Mouse (Mus musculus) spleen, adult 2 months (tissue): ENCODE measurements at regions not wholly inside any gene's neighbourhood (a gene's known extent, or its start where the extent isn't known, plus 50 kb on each side); places are given as distances from the start of the nearest gene placed in this dataset.

ENCODE experiments used
- CTCF ChIP-seq: fragments of 200-500 bp; IDR thresholded peaks from 2 replicates; pipeline ENCODE4 v1.5.1; 2011; ENCODE audit warnings: mild to moderate bottlenecking, inconsistent platforms; ENCODE audit not compliant: insufficient read depth, insufficient read length, insufficient replicate concordance; ENCODE audit errors: extremely low read depth
- POLR2A ChIP-seq: fragments of 200-500 bp; IDR thresholded peaks from 2 replicates; pipeline ENCODE4 v1.6.1; 2011; ENCODE audit warnings: low read depth, low read length, inconsistent platforms

DNA sequence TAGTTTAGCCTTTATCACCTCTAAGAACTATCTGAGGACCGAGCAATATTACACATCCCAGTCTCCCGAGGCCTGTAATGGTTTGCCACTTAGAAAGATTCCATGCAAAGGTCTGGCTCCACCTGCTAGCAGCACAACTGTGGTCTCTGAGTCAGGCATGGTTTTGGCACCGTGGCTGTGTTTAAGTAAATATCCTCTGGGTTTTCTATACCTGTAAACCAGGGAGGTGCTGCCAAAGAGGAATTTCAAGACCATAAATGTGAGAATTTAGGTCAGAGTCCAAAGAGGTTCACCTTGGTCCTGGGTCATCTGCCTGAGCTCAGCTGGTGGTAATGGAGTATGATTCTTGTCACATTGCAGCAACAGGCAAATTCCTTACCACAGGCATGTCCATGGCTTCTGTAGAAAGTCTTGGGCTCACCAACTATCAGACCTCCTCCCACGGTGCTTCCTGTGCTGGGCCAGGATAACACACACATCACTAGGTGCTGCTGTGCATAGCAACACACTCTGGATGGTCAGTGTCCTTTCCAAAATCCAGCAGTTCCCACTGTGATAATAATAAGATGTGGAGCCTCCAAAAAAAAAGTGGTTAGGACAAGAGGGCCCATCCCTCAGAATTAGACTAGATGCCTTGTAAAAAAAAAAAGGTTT lies 332.8 kb upstream of the Smim15 start:
- no peak for TF ChIP-seq CTCF
- TF ChIP-seq POLR2A: no peak
